Mouse (Mus musculus) liver, postnatal 0 days (tissue): ENCODE measurements around the gene Ncaph2.

Experiments used
- CTCF ChIP-seq: sonication (generic); IDR thresholded peaks from 2 replicates; pipeline ENCODE4 v1.5.1; 2016; ENCODE audit warnings: antibody characterized with exemption, low read depth
- EP300 ChIP-seq: IDR thresholded peaks from 2 replicates; pipeline ENCODE4 v1.6.1; 2016; ENCODE audit warnings: antibody characterized with exemption, low read depth, mild to moderate bottlenecking

DNA sequence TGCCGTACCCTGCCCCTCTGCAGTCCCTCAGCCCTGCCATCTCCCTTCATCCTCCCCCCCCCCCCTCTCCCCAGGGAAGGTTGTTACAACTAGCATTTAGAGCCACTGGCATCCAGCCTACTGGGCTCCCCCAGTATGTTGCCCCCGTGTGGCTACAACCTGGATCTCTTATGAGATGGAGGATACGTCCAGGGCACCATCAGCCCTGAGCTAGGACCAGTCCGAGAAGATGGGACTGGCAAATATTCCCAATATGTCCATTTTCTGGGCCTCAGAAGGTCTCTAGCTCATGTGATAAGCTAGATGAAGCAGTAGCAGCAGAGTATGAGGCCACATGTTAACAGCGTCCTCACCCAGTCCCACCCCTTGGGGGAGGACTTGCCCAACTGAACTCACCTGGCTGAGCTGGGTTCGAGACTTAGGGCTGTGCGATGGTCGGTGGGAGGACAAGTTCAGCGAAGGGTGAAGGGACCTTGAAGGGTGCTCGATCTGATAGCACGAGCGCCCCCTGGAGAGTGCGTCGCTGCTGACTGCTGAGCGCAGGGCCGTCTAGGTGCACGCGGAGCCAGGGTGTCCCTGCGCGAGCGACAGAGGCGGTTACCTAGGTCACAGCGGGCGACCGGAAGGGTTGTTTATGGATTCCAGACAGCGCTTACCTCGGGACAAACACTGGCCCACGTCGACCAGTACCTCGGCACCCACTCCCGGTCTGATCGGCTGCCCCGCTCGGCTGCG lies 17.7 kb downstream of the Ncaph2 start:
- TF ChIP-seq CTCF, result peak; percentile 87
- TF ChIP-seq EP300, result no peak
